Mouse (Mus musculus) heart, embryonic 15.5 days (tissue): ENCODE measurements around the gene Olfr624. TPM values are rescaled to one million over a fixed set of nuclear protein-coding genes. Genes with fewer than 3 reads are reported as not detected.
"Not testable (repeated sequence)": the region's sequence is repeated elsewhere in the genome, so short reads cannot be mapped to it uniquely, and the experiment has no call there.

Source experiments
- ATAC-seq: fragments of 200-750 bp; cut with Nextera tagmentation; replicated peaks from 2 replicates; pipeline ENCODE4 v1.8.0; 2017; ENCODE audit warnings: low read depth, moderate TSS enrichment; ENCODE audit not compliant: insufficient number of reproducible peaks, insufficient read depth, low FRiP score
- H3K27ac ChIP-seq: fragments of 300-500 bp; sonication (generic); 2 replicates; pipeline ENCODE4 v1.5.1; 2015; ENCODE audit warnings: mild to moderate bottlenecking, inconsistent platforms
- H3K27me3 ChIP-seq: fragments of 300-500 bp; sonication (generic); 2 replicates; pipeline ENCODE4 v1.6.1; 2015; ENCODE audit warnings: inconsistent platforms
- H3K36me3 ChIP-seq: fragments of 300-500 bp; sonication (generic); 2 replicates; pipeline ENCODE4 v1.6.1; 2015; ENCODE audit warnings: mild to moderate bottlenecking, inconsistent platforms
- H3K4me1 ChIP-seq: fragments of 300-500 bp; sonication (generic); replicated peaks from 2 replicates; pipeline ENCODE4 v1.6.1; 2015; ENCODE audit warnings: inconsistent platforms
- H3K4me2 ChIP-seq: fragments of 300-500 bp; sonication (generic); 2 replicates; pipeline ENCODE4 v1.6.1; 2015; ENCODE audit warnings: inconsistent platforms, mild to moderate bottlenecking, moderate library complexity
- H3K4me3 ChIP-seq: fragments of 300-500 bp; sonication (generic); 2 replicates; pipeline ENCODE4 v1.5.1; 2015; ENCODE audit warnings: mild to moderate bottlenecking, inconsistent platforms
- H3K9ac ChIP-seq: fragments of 300-500 bp; sonication (generic); 2 replicates; pipeline ENCODE4 v1.6.1; 2015; ENCODE audit warnings: mild to moderate bottlenecking, inconsistent platforms
- H3K9me3 ChIP-seq: fragments of 300-500 bp; sonication (generic); replicated peaks from 2 replicates; pipeline ENCODE4 v1.6.1; 2016; ENCODE audit warnings: inconsistent platforms
- WGBS: fragments of 180-500 bp; shearing (Covaris S2); methylation state at CpG from one replicate; pipeline ENCODE4 v1.1.7; 2015; ENCODE audit warnings: mixed read lengths; 5-methylcytosine and 5-hydroxymethylcytosine counted together
- polyA plus RNA-seq: library from polyadenylated mRNA; unstranded; fragments of >200 nt; fragmentation: Nextera tagmentation; extraction: Ambion mirVana; gene quantifications from 2 replicates; pipeline ENCODE4 v1.2.1, GENCODE M21; 2015

Olfr624 gene
- 0.03 TPM in 2 replicates for polyA plus RNA-seq

- no peak within 1 kb of the TSS for H3K27ac ChIP-seq
- no peaks in the 10 kb centered on the region for H3K4me1 ChIP-seq
- no peaks in the 10 kb centered on the region for H3K36me3 ChIP-seq
- H3K4me2 ChIP-seq, result no peak within 1 kb of the TSS
- H3K27me3 ChIP-seq, result no peaks in the 10 kb centered on the region
- H3K4me3 ChIP-seq, result no peak within 1 kb of the TSS
- WGBS, result 91% methylated on average over 2 of the region's 2 CpGs
- no peaks in the 10 kb centered on the region for H3K9me3 ChIP-seq
- no peak for ATAC-seq
- no peak within 1 kb of the TSS for H3K9ac ChIP-seq
These were observed at the start of gene Olfr624 for GRCm38 (mm10) chr7:103671091-103671490. Olfr624 (minus strand) TSS chr7:103671191.

GRCm38 (mm10) chr7:103716398-103716797, 45.4 kb upstream of the Olfr624 start:
- H3K4me1 ChIP-seq, H3K9ac ChIP-seq, H3K27ac ChIP-seq, ATAC-seq, H3K36me3 ChIP-seq, H3K4me2 ChIP-seq, H3K4me3 ChIP-seq, H3K9me3 ChIP-seq, H3K27me3 ChIP-seq: not testable (repeated sequence)
- WGBS, result 91% methylated on average over 1 of the region's 1 CpGs

- Histone ChIP-seq H3K27ac (no peak within 1 kb of the TSS), H3K9me3 (no peaks in the 10 kb centered on the region), H3K4me3 (no peak within 1 kb of the TSS), H3K4me2 (no peak within 1 kb of the TSS), H3K27me3 (no peaks in the 10 kb centered on the region), H3K4me1 (no peaks in the 10 kb centered on the region), H3K9ac (no peak within 1 kb of the TSS), H3K36me3 (no peaks in the 10 kb centered on the region)
- ATAC-seq, result no peak
These were observed 43.4 kb upstream of the Olfr624 start, which contains the start of gene Olfr243 for GRCm38 (mm10) chr7:103714371-103714770. Olfr243 (plus strand) TSS chr7:103714671.

GRCm38 (mm10) chr7:103712024-103712423, 41.0 kb upstream of the Olfr624 start:
- no peaks in the 10 kb centered on the region for H3K4me1 ChIP-seq
- no peaks in the 10 kb centered on the region for H3K9me3 ChIP-seq
- WGBS, result 34% methylated on average over 2 of the region's 2 CpGs
- H3K4me2 ChIP-seq, result no peak overlapping the region
- no peaks in the 10 kb centered on the region for H3K27me3 ChIP-seq
- no peak overlapping the region for H3K9ac ChIP-seq
- H3K4me3 ChIP-seq, result no peak overlapping the region
- no peak overlapping the region for H3K27ac ChIP-seq
- ATAC-seq, result no peak
- H3K36me3 ChIP-seq, result no peaks in the 10 kb centered on the region

- 82% methylated on average over 4 of the region's 4 CpGs for WGBS
- Histone ChIP-seq H3K27ac (no peak overlapping the region), H3K9ac (no peak overlapping the region), H3K27me3 (no peaks in the 10 kb centered on the region), H3K36me3 (no peaks in the 10 kb centered on the region), H3K4me2 (no peak overlapping the region), H3K4me3 (no peak overlapping the region), H3K4me1 (no peaks in the 10 kb centered on the region), H3K9me3 (no peaks in the 10 kb centered on the region)
- ATAC-seq, result no peak
These were observed 28.5 kb upstream of the Olfr624 start for GRCm38 (mm10) chr7:103699469-103699868.

- no peak within 1 kb of the TSS for H3K27ac ChIP-seq
- no peaks in the 10 kb centered on the region for H3K36me3 ChIP-seq
- H3K4me2 ChIP-seq, result no peak within 1 kb of the TSS
- no peaks in the 10 kb centered on the region for H3K9me3 ChIP-seq
- no peak for ATAC-seq
- H3K4me1 ChIP-seq, result no peaks in the 10 kb centered on the region
- no peak within 1 kb of the TSS for H3K9ac ChIP-seq
- no peak within 1 kb of the TSS for H3K4me3 ChIP-seq
- no peaks in the 10 kb centered on the region for H3K27me3 ChIP-seq
These were observed 11.4 kb upstream of the Olfr624 start, which contains the start of gene Olfr625-ps1 for GRCm38 (mm10) chr7:103682420-103682819. Olfr625-ps1 (plus strand) TSS chr7:103682720.

GRCm38 (mm10) chr7:103663598-103663997, 7.4 kb downstream of the Olfr624 start, which contains the start of gene Olfr623:
Olfr623 (minus strand) TSS chr7:103663698.
- Histone ChIP-seq H3K4me2 (no peak within 1 kb of the TSS), H3K9ac (no peak within 1 kb of the TSS), H3K4me1 (no peaks in the 10 kb centered on the region), H3K9me3 (no peaks in the 10 kb centered on the region), H3K36me3 (no peaks in the 10 kb centered on the region), H3K4me3 (no peak within 1 kb of the TSS), H3K27ac (no peak within 1 kb of the TSS), H3K27me3 (no peaks in the 10 kb centered on the region)
- no peak for ATAC-seq

GRCm38 (mm10) chr7:103644070-103644469, 26.9 kb downstream of the Olfr624 start:
- ATAC-seq, result no peak
- no peak overlapping the region for H3K4me2 ChIP-seq
- no peaks in the 10 kb centered on the region for H3K9me3 ChIP-seq
- no peaks in the 10 kb centered on the region for H3K4me1 ChIP-seq
- H3K9ac ChIP-seq, result no peak overlapping the region
- H3K36me3 ChIP-seq, result no peaks in the 10 kb centered on the region
- H3K27me3 ChIP-seq, result no peaks in the 10 kb centered on the region
- H3K27ac ChIP-seq, result no peak overlapping the region
- H3K4me3 ChIP-seq, result no peak overlapping the region
- WGBS, result 79% methylated on average over 4 of the region's 4 CpGs

GRCm38 (mm10) chr7:103642602-103643001, 28.4 kb downstream of the Olfr624 start, which contains the start of gene Olfr622:
Olfr622 (minus strand) TSS chr7:103642702.
- Histone ChIP-seq H3K9me3 (no peaks in the 10 kb centered on the region), H3K9ac (no peak within 1 kb of the TSS), H3K36me3 (no peaks in the 10 kb centered on the region), H3K4me1 (no peaks in the 10 kb centered on the region), H3K27ac (no peak within 1 kb of the TSS), H3K4me3 (no peak within 1 kb of the TSS), H3K27me3 (no peaks in the 10 kb centered on the region), H3K4me2 (no peak within 1 kb of the TSS)
- 85% methylated on average over 1 of the region's 1 CpGs for WGBS
- ATAC-seq, result no peak

- ATAC-seq, result no peak
- Histone ChIP-seq H3K9ac (no peak overlapping the region), H3K4me2 (no peak overlapping the region), H3K27me3 (no peaks in the 10 kb centered on the region), H3K4me3 (no peak overlapping the region), H3K27ac (no peak overlapping the region), H3K36me3 (no peaks in the 10 kb centered on the region), H3K9me3 (no peaks in the 10 kb centered on the region), H3K4me1 (no peaks in the 10 kb centered on the region)
These were observed 34.2 kb downstream of the Olfr624 start for GRCm38 (mm10) chr7:103636795-103637194.
